Mouse (Mus musculus) thymus, adult 2 months (tissue): ENCODE results near the gene Arhgef28. TPM values are rescaled to one million over a fixed set of nuclear protein-coding genes. Genes with fewer than 3 reads are reported as not detected.

Experiments
- DNase-seq: peaks from one replicate; pipeline ENCODE4 v3.0.0; 2021
- H3K27ac ChIP-seq: fragments of 200-500 bp; 2 replicates; pipeline ENCODE4 v1.5.1; 2012; ENCODE audit warnings: low read length, control low read depth; ENCODE audit not compliant: control insufficient read depth, insufficient read depth
- H3K27me3 ChIP-seq: fragments of 200-500 bp; 2 replicates; pipeline ENCODE4 v1.6.1; 2012; ENCODE audit warnings: mild to moderate bottlenecking, low read length, moderate library complexity, mixed read lengths; ENCODE audit not compliant: control insufficient read depth, insufficient read depth
- H3K36me3 ChIP-seq: fragments of 200-500 bp; 2 replicates; pipeline ENCODE4 v1.6.1; 2012; ENCODE audit warnings: mild to moderate bottlenecking, low read length, moderate library complexity; ENCODE audit not compliant: control insufficient read depth, insufficient read depth
- H3K4me1 ChIP-seq: fragments of 200-500 bp; replicated peaks from 2 replicates; pipeline ENCODE4 v1.6.1; 2012; ENCODE audit warnings: low read length; ENCODE audit not compliant: control insufficient read depth, insufficient read depth
- H3K4me3 ChIP-seq: fragments of 200-500 bp; 2 replicates; pipeline ENCODE4 v1.5.1; 2012; ENCODE audit warnings: mild to moderate bottlenecking, low read length, control low read depth, moderate library complexity; ENCODE audit not compliant: control insufficient read depth, insufficient read depth
- CTCF ChIP-seq: fragments of 200-500 bp; IDR thresholded peaks from 2 replicates; pipeline ENCODE4 v1.5.1; 2012; ENCODE audit warnings: mild to moderate bottlenecking, control low read depth, low read length, moderate library complexity, borderline replicate concordance; ENCODE audit not compliant: control insufficient read depth, poor library complexity, insufficient read depth; ENCODE audit errors: extremely low read depth
- POLR2A ChIP-seq: fragments of 200-500 bp; IDR thresholded peaks from 2 replicates; pipeline ENCODE4 v1.6.1; 2012; ENCODE audit warnings: mild to moderate bottlenecking, low read length, control low read depth, moderate library complexity; ENCODE audit not compliant: control insufficient read depth, poor library complexity, insufficient read depth; ENCODE audit errors: extremely low read depth
- WGBS: fragments of 180-500 bp; shearing (Covaris S2); methylation state at CpG from one replicate; pipeline ENCODE4 v1.1.7; 2018; 5-methylcytosine and 5-hydroxymethylcytosine counted together
- polyA plus RNA-seq: library from polyadenylated mRNA; depleted of rRNA; stranded (reverse); fragments of >200 nt; gene quantifications from 2 replicates; pipeline ENCODE4 v1.2.3, GENCODE M21; 2012

The Arhgef28 gene
- polyA plus RNA-seq, 1 experiment, result 2.0 TPM

- WGBS, result 56% methylated on average over 13 of the region's 13 CpGs
- no peak for TF ChIP-seq CTCF
- TF ChIP-seq POLR2A, result no peak
- H3K27ac ChIP-seq, result no peak overlapping the region
- peak; percentile 10 for DNase-seq
- H3K36me3 ChIP-seq, result no peaks in the 10 kb centered on the region
- no peak overlapping the region for H3K4me3 ChIP-seq
- H3K27me3 ChIP-seq, result no peaks in the 10 kb centered on the region
- peaks cover 11% of the 10 kb centered on the region for H3K4me1 ChIP-seq
Observed at GRCm38 (mm10) chr13:97941909-97942680, 264.1 kb downstream of the Arhgef28 start.

GRCm38 (mm10) chr13:97941099-97941498 is 265.1 kb downstream of the Arhgef28 start:
- Histone ChIP-seq H3K4me1 (peaks cover 11% of the 10 kb centered on the region), H3K4me3 (no peak overlapping the region), H3K36me3 (no peaks in the 10 kb centered on the region), H3K27ac (no peak overlapping the region), H3K27me3 (no peaks in the 10 kb centered on the region)
- DNase-seq, result peak; percentile 24
- TF ChIP-seq POLR2A, result no peak
- TF ChIP-seq CTCF, result no peak
- 12% methylated on average over 6 of the region's 6 CpGs for WGBS

GRCm38 (mm10) chr13:97939433-97940160 is 266.6 kb downstream of the Arhgef28 start:
- WGBS, result 87% methylated on average over 15 of the region's 15 CpGs
- no peak overlapping the region for H3K4me3 ChIP-seq
- TF ChIP-seq POLR2A (no peak), CTCF (no peak)
- no peaks in the 10 kb centered on the region for H3K27me3 ChIP-seq
- H3K36me3 ChIP-seq, result no peaks in the 10 kb centered on the region
- DNase-seq, result peak; percentile 25
- H3K27ac ChIP-seq, result no peak overlapping the region
- peaks cover 11% of the 10 kb centered on the region for H3K4me1 ChIP-seq

- Histone ChIP-seq H3K36me3 (no peaks in the 10 kb centered on the region), H3K4me1 (peaks cover 11% of the 10 kb centered on the region), H3K27ac (no peak overlapping the region), H3K27me3 (no peaks in the 10 kb centered on the region), H3K4me3 (no peak overlapping the region)
- 32% methylated on average over 18 of the region's 18 CpGs for WGBS
- DNase-seq, result peak; percentile 94
- TF ChIP-seq CTCF (peak; percentile 86; the same call in 1 of the 2 replicates), POLR2A (no peak)
Observed at GRCm38 (mm10) chr13:97938596-97939297, 267.5 kb downstream of the Arhgef28 start.

- TF ChIP-seq POLR2A, result no peak
- no peak for TF ChIP-seq CTCF
- peak; percentile 45 for DNase-seq
Observed at GRCm38 (mm10) chr13:97937919-97938318, 268.3 kb downstream of the Arhgef28 start.

GRCm38 (mm10) chr13:97928135-97928497 is 278.1 kb downstream of the Arhgef28 start:
- no peaks in the 10 kb centered on the region for H3K4me1 ChIP-seq
- DNase-seq, result no peak
- H3K27me3 ChIP-seq, result no peaks in the 10 kb centered on the region
- TF ChIP-seq POLR2A (no peak), CTCF (no peak)
- H3K27ac ChIP-seq, result no peak overlapping the region
- no peak overlapping the region for H3K4me3 ChIP-seq
- 21% methylated on average over 8 of the region's 8 CpGs for WGBS
- H3K36me3 ChIP-seq, result no peaks in the 10 kb centered on the region

More at GRCm38 (mm10) chr13:97937919-97938318, 268.3 kb downstream of the Arhgef28 start:
- H3K27ac ChIP-seq, result no peak overlapping the region
- no peak overlapping the region for H3K4me3 ChIP-seq
- peaks cover 11% of the 10 kb centered on the region for H3K4me1 ChIP-seq
- H3K27me3 ChIP-seq, result no peaks in the 10 kb centered on the region
- no peaks in the 10 kb centered on the region for H3K36me3 ChIP-seq
- 18% methylated on average over 7 of the region's 7 CpGs for WGBS
